Mouse (Mus musculus) bone marrow, adult 2 months (tissue): ENCODE results near the gene Orc3. TPM values are rescaled to one million over a fixed set of nuclear protein-coding genes. Genes with fewer than 3 reads are reported as not detected.
A peak's percentile ranks its signal among the peaks of the same experiment; 100 is the strongest.

Source experiments
- H3K27ac ChIP-seq: fragments of 200-500 bp; 2 replicates; pipeline ENCODE4 v1.5.1; 2012; ENCODE audit warnings: low read depth, mild to moderate bottlenecking, control low read depth, inconsistent platforms, low read length; ENCODE audit not compliant: control insufficient read depth, poor library complexity, insufficient read depth
- H3K4me1 ChIP-seq: fragments of 200-500 bp; 2 replicates; pipeline ENCODE4 v1.6.1; 2011; ENCODE audit warnings: low read length; ENCODE audit not compliant: control insufficient read depth, insufficient read depth
- H3K4me3 ChIP-seq: fragments of 200-500 bp; replicated peaks from 2 replicates; pipeline ENCODE3; 2011; ENCODE audit warnings: mild to moderate bottlenecking, low read depth, low read length, control low read depth; ENCODE audit not compliant: control insufficient read depth
- CTCF ChIP-seq: fragments of 200-500 bp; IDR thresholded peaks from 2 replicates; pipeline ENCODE4 v1.5.1; 2011; ENCODE audit warnings: low read length, control low read depth; ENCODE audit not compliant: control insufficient read depth, insufficient read depth
- POLR2A ChIP-seq: fragments of 200-500 bp; IDR thresholded peaks from 2 replicates; pipeline ENCODE4 v1.6.1; 2011; ENCODE audit warnings: low read depth, mild to moderate bottlenecking, control low read depth, low read length, borderline replicate concordance; ENCODE audit not compliant: control insufficient read depth
- WGBS: fragments of 180-500 bp; shearing (Covaris S2); methylation state at CpG from one replicate; pipeline ENCODE4 v1.1.7; 2018; 5-methylcytosine and 5-hydroxymethylcytosine counted together
- polyA plus RNA-seq: library from polyadenylated mRNA; stranded (reverse); fragments of >200 nt; gene quantifications from 2 replicates; pipeline ENCODE4 v1.2.4, GENCODE M21; 2011; ENCODE audit warnings: low replicate concordance; ENCODE audit not compliant: missing spikeins, insufficient read depth, insufficient read length

Gene Orc3
- polyA plus RNA-seq, 1 experiment = 29.1 TPM

DNA sequence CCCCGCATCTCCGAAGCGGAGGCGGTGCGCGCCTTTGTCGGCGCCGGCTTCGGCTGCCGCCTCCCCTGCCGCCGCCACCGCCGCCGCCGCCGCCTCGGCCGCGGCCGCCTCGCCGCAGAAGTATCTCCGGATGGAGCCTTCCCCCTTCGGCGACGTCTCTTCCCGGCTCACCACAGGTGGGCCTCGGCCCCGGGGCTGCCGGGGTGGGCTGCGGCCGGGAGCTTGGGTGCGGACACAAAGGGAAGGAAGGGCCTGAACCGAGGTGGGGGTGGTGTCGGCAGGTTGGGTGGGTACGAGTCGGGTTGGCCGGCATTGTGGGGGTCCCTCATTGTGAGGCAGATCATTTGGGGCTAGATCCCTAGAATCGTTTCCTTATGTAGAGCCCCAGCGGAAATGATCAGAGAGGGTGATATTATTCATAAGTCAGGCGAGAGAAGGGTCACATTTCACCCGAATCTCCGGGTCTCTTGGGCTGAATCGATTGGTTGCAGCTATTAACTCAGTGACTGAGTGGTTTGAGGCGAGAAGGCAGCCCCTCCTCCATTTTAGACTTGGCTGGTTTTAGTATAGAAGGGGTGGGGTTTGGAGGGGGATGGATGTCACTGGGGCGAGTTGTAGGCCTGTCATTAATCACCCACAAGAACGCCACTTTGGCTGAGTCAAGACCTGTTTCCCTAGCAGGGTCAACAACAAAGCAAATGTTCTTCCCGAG is 63.5 kb downstream of the Orc3 start:
- Histone ChIP-seq H3K4me3 (peak overlapping the region; percentile 98), H3K4me1 (no peaks in the 10 kb centered on the region; the same call in 1 of the 2 replicates), H3K27ac (peak overlapping the region; percentile 93)
- WGBS = under 1% methylated on average over 50 of the region's 50 CpGs
- no peak for TF ChIP-seq CTCF
- no peak for TF ChIP-seq POLR2A

GRCm38 (mm10) chr4:34550748-34551097 is 64.0 kb downstream of the Orc3 start, which contains the start of gene Akirin2:
Gene Akirin2, plus strand, starts transcription at chr4:34550937.
- WGBS = under 1% methylated on average over 39 of the region's 53 CpGs
- H3K4me1 ChIP-seq = no peaks in the 10 kb centered on the region; the same call in 1 of the 2 replicates
- TF ChIP-seq CTCF (no peak), POLR2A (no peak)
- H3K27ac ChIP-seq = peak within 1 kb of the TSS; percentile 93
- peak within 1 kb of the TSS; percentile 98 for H3K4me3 ChIP-seq

GRCm38 (mm10) chr4:34549981-34550747 is 64.6 kb downstream of the Orc3 start:
- H3K27ac ChIP-seq = peak overlapping the region; percentile 93
- WGBS = 3% methylated on average over 38 of the region's 38 CpGs
- H3K4me3 ChIP-seq = peak overlapping the region; percentile 98
- no peak for TF ChIP-seq CTCF
- peak; percentile 87; the same call in 1 of the 2 replicates for TF ChIP-seq POLR2A
- H3K4me1 ChIP-seq = no peaks in the 10 kb centered on the region; the same call in 1 of the 2 replicates

DNA sequence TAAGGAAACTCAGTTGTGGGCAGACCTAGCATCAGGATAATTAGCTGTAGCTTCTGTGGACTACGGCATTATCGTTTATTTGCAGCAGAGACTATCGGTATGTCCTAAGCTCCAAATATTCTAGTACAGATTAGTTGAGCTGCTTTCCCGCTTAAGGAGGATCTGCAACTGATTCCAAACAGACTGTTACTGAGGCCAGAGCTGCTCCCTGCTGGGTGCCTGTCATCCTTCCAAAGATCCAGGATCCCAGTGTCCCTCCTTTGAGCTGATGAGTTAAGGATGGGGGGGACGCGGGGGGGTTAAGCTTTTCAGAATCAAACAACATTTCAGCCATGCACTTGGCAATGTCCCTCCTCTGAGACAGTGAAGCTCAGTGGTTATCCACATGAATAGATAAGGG is 84.8 kb downstream of the Orc3 start:
- no peak overlapping the region for H3K4me3 ChIP-seq
- TF ChIP-seq POLR2A (no peak), CTCF (no peak)
- no peak overlapping the region for H3K27ac ChIP-seq
- WGBS = 88% methylated on average over 6 of the region's 6 CpGs
- no peaks in the 10 kb centered on the region for H3K4me1 ChIP-seq

GRCm38 (mm10) chr4:34529379-34529778 is 85.4 kb downstream of the Orc3 start:
- no peak overlapping the region for H3K4me3 ChIP-seq
- no peaks in the 10 kb centered on the region for H3K4me1 ChIP-seq
- TF ChIP-seq POLR2A = no peak
- no peak for TF ChIP-seq CTCF
- WGBS = 74% methylated on average over 4 of the region's 4 CpGs
- no peak overlapping the region for H3K27ac ChIP-seq

DNA sequence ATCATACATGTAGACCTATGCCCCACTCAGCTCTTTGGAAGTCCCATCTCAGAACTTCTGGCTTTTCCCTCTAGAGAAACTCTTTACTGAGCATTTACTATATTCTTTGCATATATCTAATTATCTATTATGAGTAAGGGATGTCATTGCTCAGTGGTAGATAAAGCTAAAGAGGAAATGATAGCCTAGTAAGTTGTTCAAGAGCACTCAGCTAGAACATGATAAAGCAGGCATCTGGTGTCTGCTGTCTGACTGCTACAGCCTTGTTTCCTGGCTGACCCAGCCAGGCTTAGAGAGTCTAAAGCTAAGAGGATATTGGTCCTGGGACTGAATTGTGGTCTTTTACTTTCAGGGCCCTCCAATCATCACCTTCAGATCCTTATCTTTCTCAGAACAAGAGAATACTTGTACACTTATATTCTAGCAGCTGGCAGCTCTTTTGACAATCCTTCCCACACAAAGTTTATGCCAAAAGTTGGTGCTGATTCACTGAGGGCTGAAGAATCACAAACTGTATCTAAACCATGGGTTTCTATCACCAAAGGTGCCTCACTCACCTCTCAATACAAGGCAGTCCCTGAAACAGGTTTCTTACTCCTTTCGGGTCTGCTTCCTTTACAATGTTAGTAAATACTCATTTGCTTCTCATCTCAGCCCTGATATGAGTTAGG is 86.2 kb downstream of the Orc3 start:
- Histone ChIP-seq H3K4me1 (no peaks in the 10 kb centered on the region), H3K4me3 (no peak overlapping the region), H3K27ac (no peak overlapping the region)
- no peak for TF ChIP-seq CTCF
- TF ChIP-seq POLR2A = no peak
- 92% methylated on average over 1 of the region's 1 CpGs for WGBS

GRCm38 (mm10) chr4:34526771-34527170 is 88.0 kb downstream of the Orc3 start:
- WGBS = 26% methylated on average over 3 of the region's 3 CpGs
- TF ChIP-seq POLR2A = no peak
- TF ChIP-seq CTCF = no peak
- no peaks in the 10 kb centered on the region for H3K4me1 ChIP-seq
- no peak overlapping the region for H3K4me3 ChIP-seq
- H3K27ac ChIP-seq = no peak overlapping the region

GRCm38 (mm10) chr4:34523586-34523985 is 91.2 kb downstream of the Orc3 start:
- 82% methylated on average over 4 of the region's 4 CpGs for WGBS
- no peak overlapping the region for H3K27ac ChIP-seq
- H3K4me3 ChIP-seq = no peak overlapping the region
- H3K4me1 ChIP-seq = no peaks in the 10 kb centered on the region
- TF ChIP-seq POLR2A (no peak), CTCF (no peak)
